Mouse (Mus musculus): ENCODE results near the gene Rpusd4.

Rpusd4 gene

DNA sequence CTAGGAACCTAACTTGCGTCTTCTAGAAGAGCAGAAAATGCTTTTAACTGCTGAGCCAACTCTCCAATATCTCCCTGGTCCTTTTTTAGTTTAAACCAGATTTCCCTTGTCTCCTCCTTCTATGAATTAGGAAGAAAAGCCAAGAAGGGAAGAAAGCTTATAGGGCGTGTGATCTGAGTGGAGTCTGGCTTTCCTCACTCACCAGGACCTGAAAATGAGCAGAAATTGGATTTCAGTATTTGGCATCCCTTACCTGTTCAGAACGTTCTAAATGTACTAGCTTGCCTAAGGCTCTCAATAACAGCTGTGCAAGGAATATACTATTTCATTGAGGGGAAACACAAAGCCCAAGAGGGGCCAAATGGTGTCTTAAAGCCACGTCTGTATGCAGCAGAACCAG is 16.7 kb downstream of the Rpusd4 start:
- in situ Hi-C loops (cut with MboI; ENCODE audit: low sequenced_read_pairs), result loop anchor here (5.0 kb wide), 1 partner anchor 253 kb away; no protein-coding TSS in a partner anchor

DNA sequence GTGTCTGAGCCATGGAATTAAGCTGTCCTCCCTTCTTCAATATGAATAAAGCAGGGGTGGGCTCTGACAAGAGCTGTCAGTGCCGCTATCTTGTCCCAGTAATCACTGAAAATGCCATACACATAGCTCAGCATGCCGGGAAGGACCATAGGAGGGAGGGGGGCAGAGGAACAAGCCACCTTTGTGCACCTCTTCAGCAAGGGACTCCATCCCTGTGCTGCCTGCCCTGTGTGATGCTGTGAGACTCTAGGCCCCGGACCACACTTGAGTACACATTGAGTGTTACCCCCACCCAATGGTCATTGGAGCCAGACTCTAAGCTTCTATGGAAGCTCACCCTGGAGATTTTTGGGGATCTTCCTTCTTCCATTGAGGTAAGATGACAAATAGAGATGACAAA is 18.7 kb downstream of the Rpusd4 start:
- in situ Hi-C loops (cut with MboI; ENCODE audit: low sequenced_read_pairs), result no loop called here

DNA sequence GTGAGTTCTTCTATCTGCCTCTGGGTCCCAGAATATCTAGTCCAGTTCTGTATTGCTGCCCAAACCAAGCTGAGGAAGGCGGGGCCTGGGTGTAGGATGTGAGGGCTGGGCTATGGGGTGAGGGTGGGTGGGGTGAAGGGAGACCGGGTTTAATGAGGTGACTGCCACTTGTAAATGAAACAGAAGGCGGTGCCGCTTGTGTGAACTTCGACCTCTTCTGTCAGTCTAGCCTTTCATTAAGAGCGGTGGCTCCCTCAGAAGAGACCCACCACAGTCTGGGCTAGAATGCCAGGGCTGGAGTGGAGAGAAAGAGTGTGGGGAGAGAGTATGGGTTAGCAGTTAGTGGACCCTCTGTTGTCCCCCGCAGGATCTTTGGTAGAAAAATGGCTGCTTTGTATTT is 22.3 kb downstream of the Rpusd4 start:
- in situ Hi-C loops (cut with MboI; ENCODE audit: low sequenced_read_pairs), result no loop called here

- in situ Hi-C loops (cut with MboI; ENCODE audit: low sequenced_read_pairs), result no loop called here
Measured at GRCm38 (mm10) chr9:35290417-35290816, 22.8 kb downstream of the Rpusd4 start.

- in situ Hi-C loops (cut with MboI; ENCODE audit: low sequenced_read_pairs), result no loop called here
Measured at GRCm38 (mm10) chr9:35290916-35291315, 23.3 kb downstream of the Rpusd4 start.

DNA sequence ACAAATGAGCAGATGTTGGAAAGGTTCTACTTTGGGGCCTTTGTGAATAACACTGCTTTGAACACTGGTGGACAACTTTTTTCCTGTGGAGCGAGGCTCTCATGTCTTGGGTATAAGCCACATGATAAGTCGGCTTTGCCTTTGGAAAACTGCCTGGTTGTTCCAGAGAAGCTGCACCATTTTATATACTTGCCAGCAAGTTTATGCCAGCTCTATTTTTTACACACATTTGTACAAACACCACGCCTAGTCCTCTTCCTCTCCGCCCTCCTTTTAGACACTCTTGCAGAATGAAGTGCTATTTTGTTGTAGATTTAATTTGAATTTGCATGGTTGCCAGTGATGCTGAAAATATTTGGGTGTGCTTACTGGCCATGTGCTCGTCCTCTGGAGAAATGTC is 25.8 kb downstream of the Rpusd4 start:
- in situ Hi-C loops (cut with MboI; ENCODE audit: low sequenced_read_pairs), result no loop called here

GRCm38 (mm10) chr9:35297791-35298190 is 30.1 kb downstream of the Rpusd4 start:
- in situ Hi-C loops (cut with MboI; ENCODE audit: low sequenced_read_pairs), result no loop called here

- in situ Hi-C loops (cut with MboI; ENCODE audit: low sequenced_read_pairs), result no loop called here
Measured at GRCm38 (mm10) chr9:35302172-35302571, 34.5 kb downstream of the Rpusd4 start.

DNA sequence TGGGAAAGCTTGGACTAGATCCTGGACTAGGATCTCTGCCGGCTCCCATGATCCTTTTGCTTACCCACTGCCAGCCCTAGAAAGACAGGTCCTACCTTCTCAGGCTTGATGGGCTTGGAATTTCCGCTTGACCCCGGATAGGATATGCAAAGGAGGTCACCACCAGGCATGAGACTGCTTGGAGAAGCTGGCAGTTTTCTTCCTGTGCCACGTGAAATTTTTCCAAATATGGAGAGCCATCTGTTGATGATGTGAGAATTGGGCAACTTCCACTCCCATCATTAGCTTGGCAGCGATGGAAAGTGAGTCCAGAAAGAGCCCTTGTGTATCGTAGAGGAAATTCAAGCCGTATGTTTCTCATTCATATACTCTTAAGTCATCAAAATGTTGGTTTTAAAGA is 39.8 kb downstream of the Rpusd4 start:
- in situ Hi-C loops (cut with MboI; ENCODE audit: low sequenced_read_pairs), result no loop called here

GRCm38 (mm10) chr9:35310377-35310776 is 42.7 kb downstream of the Rpusd4 start:
- in situ Hi-C loops (cut with MboI; ENCODE audit: low sequenced_read_pairs), result no loop called here

- in situ Hi-C loops (cut with MboI; ENCODE audit: low sequenced_read_pairs), result no loop called here
Measured at GRCm38 (mm10) chr9:35312516-35312915, 44.9 kb downstream of the Rpusd4 start.

- in situ Hi-C loops (cut with MboI; ENCODE audit: low sequenced_read_pairs), result no loop called here
Measured at GRCm38 (mm10) chr9:35313601-35314000, 45.9 kb downstream of the Rpusd4 start.

DNA sequence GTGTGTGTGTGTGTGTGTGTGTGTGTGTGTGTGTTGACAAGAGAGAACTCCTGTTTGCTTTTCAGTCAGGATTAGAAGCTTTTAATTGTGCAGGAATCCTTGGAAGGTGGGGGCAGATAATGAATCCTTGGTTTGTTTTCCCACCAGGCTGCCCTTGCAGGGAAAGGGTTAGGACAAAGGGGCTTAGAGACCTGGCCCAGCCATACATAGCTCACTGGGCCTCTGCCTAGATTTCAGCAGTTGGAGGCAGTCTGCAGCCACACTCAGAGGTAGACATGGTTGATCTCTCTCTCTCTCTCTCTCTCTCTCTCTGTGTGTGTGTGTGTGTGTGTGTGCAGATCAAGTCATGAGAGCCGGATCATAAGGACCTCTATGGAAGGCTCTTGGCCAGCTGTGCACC is 46.6 kb downstream of the Rpusd4 start:
- in situ Hi-C loops (cut with MboI; ENCODE audit: low sequenced_read_pairs), result no loop called here

DNA sequence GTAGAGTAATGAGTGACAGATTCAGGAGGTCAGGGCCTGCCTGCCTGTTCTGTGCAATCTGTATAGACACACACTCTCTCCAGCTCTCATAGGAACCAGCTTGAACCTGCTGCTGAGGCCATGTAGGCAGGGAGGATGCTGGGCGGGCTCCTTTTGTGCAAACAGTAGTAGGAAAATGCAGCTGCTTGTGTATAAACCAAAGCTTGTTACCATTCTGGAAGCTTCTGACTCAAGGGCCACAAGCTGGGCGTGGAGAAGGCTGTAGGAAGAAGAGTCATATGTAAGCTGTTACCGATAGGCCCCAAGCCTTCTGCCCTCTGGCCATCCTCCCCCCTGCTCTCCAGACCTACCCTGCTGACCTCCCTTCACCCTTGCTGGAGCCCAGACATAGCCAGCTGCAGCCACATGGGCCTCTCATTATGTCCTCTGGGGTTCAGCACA is 49.1 kb downstream of the Rpusd4 start:
- in situ Hi-C loops (cut with MboI; ENCODE audit: low sequenced_read_pairs), result no loop called here

DNA sequence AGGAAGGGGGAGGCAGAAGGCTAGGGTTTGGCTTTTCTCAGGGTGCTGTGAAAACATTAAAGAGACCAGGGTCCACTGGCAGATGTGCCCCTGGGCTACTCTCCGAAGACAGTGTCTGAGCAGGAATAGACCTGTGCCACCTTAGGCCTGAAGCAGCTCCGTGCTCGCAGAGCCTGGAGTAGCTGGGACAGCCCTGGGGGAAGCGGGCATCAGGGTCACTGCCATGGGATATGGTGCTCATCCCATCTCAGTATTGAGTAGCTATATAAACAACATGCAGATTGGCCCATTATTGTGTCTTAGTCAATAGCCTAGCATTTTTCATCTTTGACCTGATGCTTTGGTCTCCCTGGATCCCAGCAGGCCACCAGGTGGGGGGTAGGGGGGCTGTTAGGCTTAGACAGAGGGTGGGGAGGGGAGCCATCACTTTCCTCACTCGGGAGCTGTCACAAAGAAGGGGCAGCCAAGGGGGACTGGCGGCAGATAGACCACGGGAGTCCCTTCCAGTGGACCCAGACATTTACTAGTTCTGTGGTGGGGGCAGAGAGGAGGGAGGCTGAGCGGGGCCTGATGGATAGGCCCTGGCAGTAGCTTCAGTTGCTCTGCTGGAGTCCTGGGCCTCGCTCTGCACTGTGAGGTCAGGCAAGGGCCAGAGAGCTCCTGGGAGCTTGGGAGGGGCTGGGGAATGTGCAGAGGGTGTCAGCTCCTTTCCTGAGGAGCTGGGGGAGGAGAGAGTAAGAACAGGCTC is 49.7 kb downstream of the Rpusd4 start:
- in situ Hi-C loops (cut with MboI; ENCODE audit: low sequenced_read_pairs), result no loop called here

DNA sequence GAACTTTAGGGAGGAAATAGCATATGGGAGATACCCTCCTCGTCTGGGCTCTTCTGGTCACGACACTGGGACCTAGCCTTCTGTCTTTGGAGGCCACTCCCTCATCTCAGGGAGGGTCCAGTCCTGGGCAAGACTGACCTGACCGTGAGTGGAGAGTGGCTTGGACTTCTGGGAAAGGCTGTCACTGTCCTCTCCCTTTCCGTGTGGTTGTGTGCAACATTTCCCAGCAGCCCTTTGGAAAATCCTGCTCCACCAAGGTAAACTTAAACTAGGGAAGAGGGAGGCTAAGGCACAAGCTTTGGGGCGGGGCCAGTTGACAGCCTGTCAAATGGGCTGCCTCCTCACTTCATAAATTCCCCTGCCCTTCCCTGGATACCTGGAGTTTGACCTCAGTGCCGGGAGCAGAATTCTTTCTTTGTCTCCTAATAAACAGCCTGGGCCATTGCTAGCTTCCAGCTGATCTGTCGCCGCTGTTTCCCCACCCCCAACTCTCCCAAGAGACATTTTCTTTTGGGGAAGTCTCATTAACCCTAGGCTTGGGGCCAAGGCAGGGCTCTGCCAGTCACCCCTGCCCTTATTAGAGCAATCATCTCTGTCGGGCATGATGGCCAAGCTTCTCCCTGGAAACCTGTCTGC is 51.0 kb downstream of the Rpusd4 start:
- in situ Hi-C loops (cut with MboI; ENCODE audit: low sequenced_read_pairs), result no loop called here

- in situ Hi-C loops (cut with MboI; ENCODE audit: low sequenced_read_pairs), result no loop called here
Measured at GRCm38 (mm10) chr9:35320288-35320687, 52.6 kb downstream of the Rpusd4 start.

DNA sequence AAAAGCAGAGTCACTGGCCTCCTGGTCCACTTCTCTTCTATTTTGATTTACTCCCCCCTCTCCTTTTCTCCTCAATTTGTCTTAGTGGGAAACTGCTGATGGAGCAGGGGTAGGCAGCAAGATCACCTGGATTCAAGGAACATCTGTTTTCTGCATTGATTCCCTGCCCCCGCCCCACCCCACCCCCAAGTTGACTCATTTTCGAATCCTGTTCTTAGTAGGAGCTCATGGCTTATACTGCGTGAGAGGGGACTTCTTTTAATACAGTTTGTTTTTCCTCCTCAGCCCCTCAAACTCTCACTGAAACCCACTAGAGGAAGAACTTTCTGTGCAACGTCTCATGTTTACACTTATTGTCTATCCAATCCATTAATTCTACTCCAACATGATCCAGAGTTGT is 56.3 kb downstream of the Rpusd4 start:
- in situ Hi-C loops (cut with MboI; ENCODE audit: low sequenced_read_pairs), result no loop called here

DNA sequence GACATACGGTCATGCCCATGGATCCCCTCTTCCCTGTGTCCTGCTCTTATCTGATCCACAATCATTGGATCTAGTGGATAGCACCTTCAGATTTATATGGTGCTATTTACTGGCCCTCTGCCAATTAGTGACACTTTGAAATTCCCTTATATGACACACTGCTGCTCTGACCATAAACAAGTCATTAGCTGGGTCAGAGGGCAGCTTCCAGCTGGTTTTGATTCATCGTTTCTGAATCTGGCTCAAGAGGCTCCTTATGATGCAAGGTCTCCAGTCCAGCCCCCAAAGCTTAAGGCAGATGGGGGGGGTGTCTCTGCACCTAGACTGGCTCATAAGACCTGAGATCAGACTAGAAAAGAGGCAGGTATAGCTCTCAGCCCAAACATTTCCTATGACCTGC is 56.9 kb downstream of the Rpusd4 start:
- in situ Hi-C loops (cut with MboI; ENCODE audit: low sequenced_read_pairs), result no loop called here

DNA sequence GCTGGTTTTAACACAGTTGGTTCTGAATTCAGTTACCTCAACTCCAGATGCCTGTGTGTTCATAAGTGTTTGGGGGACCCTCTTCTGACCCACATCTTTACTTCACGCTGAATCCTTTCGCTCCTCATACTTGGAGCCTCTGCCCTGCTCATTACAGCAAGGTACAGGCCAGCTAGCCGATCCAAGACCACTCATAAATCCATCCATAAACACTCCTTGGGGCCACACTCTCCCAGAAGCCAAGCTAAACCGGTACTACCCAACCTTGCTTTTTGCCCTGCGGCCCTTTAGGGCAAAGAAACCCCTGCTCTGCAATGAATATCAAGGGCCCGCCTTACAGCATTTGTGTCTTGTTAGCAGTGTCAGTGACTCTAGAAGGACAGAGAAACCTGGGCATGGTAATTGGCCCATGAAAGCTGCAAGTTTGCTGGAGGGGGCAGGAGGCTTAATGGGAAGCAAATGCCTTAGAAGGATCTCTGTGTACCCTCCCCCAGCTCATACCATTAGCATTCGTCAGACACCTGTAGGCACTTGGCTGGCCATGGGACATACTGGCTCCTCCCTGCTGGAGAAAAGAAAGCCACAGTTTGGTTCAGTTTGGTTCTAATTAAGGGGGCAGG is 59.1 kb downstream of the Rpusd4 start:
- in situ Hi-C loops (cut with MboI; ENCODE audit: low sequenced_read_pairs), result no loop called here

Measured in CH12F3 (cell line).